Mouse (Mus musculus): ENCODE results near the gene Fam110a.

The Fam110a gene

GRCm38 (mm10) chr2:151969396-151969795 is 10.6 kb downstream of the Fam110a start:
- no peak for DNase-seq

- DNase-seq: no peak
Observed at GRCm38 (mm10) chr2:151968986-151969385, 11.0 kb downstream of the Fam110a start.

- DNase-seq: no peak
Observed at GRCm38 (mm10) chr2:151968451-151968850, 11.6 kb downstream of the Fam110a start.

- no peak for DNase-seq
Observed at GRCm38 (mm10) chr2:151967792-151968191, 12.2 kb downstream of the Fam110a start.

- no peak for DNase-seq
Observed at GRCm38 (mm10) chr2:151967176-151967750, 12.8 kb downstream of the Fam110a start.

GRCm38 (mm10) chr2:151964052-151964451 is 16.0 kb downstream of the Fam110a start:
- DNase-seq: no peak

- no peak for DNase-seq
Observed at GRCm38 (mm10) chr2:151963319-151963718, 16.7 kb downstream of the Fam110a start.

- DNase-seq: peak; percentile 82 to 88
Observed at GRCm38 (mm10) chr2:151962474-151962873, 17.5 kb downstream of the Fam110a start.

GRCm38 (mm10) chr2:151961284-151962196 is 18.5 kb downstream of the Fam110a start:
- no peak for DNase-seq

GRCm38 (mm10) chr2:151959274-151959673 is 20.7 kb downstream of the Fam110a start:
- DNase-seq: peak in 1 of 2 experiments; percentile 64

GRCm38 (mm10) chr2:151956500-151957137 is 23.4 kb downstream of the Fam110a start:
- no peak for DNase-seq

- DNase-seq: no peak
Observed at GRCm38 (mm10) chr2:151953665-151954064, 26.4 kb downstream of the Fam110a start.

- no peak for DNase-seq
Observed at GRCm38 (mm10) chr2:151949082-151949774, 30.8 kb downstream of the Fam110a start.

GRCm38 (mm10) chr2:151948311-151948710 is 31.7 kb downstream of the Fam110a start:
- DNase-seq: no peak

GRCm38 (mm10) chr2:151947617-151948016 is 32.4 kb downstream of the Fam110a start:
- no peak for DNase-seq

- no peak for DNase-seq
Observed at GRCm38 (mm10) chr2:151944106-151944505, 35.9 kb downstream of the Fam110a start.

GRCm38 (mm10) chr2:151941269-151941668 is 38.8 kb downstream of the Fam110a start:
- DNase-seq: peak in 1 of 2 experiments; percentile 57

GRCm38 (mm10) chr2:151939651-151940420 is 40.2 kb downstream of the Fam110a start:
- DNase-seq: no peak

GRCm38 (mm10) chr2:151938780-151939200 is 41.2 kb downstream of the Fam110a start:
- peak in 1 of 2 experiments; percentile 62 for DNase-seq

- DNase-seq: peak in 1 of 2 experiments; percentile 36
Observed at GRCm38 (mm10) chr2:151937893-151938292, 42.1 kb downstream of the Fam110a start.

- DNase-seq: peak; percentile 72 to 88
Observed at GRCm38 (mm10) chr2:151930389-151931074, 49.5 kb downstream of the Fam110a start.
